Mouse (Mus musculus) natural killer cell, adult 2 months (primary cell): Measurements from ENCODE around the gene Caskin1.

ENCODE experiments used
- DNase-seq, 2 experiments: peaks; one replicate each; pipeline ENCODE4 v3.0.0; 2022; ENCODE audit warnings: low spot score in 2 of 2

Gene Caskin1

GRCm38 (mm10) chr17:24470701-24471527 lies 17.5 kb upstream of the Caskin1 start:
- DNase-seq: no peak

GRCm38 (mm10) chr17:24472512-24472911 lies 15.9 kb upstream of the Caskin1 start:
- DNase-seq: no peak

- DNase-seq: no peak
Measured at GRCm38 (mm10) chr17:24473612-24474275, 14.7 kb upstream of the Caskin1 start, which contains the start of gene Bricd5. Gene Bricd5 (plus strand): TSS chr17:24473884.

DNA sequence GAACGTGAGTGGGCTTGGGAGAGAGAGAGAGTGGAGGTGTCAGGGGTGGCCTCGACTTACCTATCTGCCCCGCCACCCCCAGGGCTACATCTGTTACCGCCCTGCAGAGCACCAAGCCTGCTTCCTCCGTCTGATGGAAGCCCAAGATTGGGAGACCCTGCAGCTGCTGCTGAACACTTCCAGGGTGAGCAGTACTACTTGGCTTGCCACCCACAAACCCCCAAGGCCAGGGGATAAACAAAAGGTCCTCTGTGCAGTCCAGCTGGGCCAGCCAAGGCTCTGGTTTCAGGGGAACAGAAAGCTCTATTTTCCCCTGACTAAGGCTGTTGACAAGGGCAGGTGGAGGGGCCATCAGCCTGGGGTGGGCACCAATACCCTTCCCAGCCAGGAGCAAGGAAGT lies 13.8 kb upstream of the Caskin1 start:
- no peak for DNase-seq

DNA sequence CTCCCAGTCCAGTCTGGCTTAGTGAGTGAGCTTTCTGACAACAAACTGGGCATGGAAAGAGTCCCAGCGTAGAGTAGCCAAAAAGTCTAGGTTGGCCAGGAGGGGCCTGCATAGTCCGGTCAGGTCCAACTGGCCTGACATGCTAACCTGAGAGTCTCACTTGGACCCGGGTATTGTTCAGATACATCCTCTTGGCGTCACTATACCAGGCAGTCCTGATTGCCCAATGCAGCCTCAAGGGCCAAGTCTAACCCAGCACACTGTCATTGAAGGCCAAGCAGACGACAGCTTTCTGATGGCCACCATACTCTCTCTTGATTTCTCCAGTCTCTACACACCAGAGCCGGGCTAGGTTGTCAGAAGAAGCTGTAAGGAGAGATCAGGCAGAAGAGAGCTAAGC lies 12.8 kb upstream of the Caskin1 start:
- DNase-seq: no peak

DNA sequence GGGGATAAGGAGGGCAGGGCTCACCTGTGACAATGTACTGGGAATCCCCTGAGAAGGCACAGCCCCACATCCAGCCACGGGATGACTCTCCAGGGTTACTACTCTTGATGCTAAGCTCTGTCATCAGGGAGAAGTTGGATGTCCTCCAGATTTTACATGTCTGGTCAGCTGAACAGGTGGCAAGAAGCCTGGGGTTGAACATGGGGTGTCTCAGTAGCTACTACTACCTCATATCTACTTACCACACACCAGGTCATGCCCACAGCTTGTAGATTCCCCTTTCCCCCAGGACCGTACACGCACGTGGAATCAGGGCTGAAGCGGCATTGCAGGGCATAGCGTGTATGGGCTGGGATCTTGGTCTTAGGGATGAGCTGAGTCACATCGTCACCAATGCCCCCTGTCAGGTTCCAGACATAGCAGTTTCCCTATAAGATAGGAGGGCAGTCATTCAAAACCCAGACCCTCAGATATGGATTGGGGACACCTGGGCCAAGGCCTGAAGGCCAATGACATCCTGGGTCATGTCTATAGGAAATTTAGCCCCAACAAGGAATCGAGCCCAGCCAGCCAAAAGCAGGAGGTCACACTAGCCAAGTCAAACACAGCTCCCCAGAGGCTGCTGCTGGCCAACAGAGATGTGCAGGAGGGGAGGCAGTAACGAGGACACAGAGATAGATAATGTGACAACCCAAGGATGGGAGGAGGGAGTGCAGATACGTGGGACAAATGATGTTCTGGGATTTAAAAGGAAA lies 12.2 kb upstream of the Caskin1 start:
- no peak for DNase-seq

GRCm38 (mm10) chr17:24477053-24477984 lies 11.1 kb upstream of the Caskin1 start:
- DNase-seq: no peak

DNA sequence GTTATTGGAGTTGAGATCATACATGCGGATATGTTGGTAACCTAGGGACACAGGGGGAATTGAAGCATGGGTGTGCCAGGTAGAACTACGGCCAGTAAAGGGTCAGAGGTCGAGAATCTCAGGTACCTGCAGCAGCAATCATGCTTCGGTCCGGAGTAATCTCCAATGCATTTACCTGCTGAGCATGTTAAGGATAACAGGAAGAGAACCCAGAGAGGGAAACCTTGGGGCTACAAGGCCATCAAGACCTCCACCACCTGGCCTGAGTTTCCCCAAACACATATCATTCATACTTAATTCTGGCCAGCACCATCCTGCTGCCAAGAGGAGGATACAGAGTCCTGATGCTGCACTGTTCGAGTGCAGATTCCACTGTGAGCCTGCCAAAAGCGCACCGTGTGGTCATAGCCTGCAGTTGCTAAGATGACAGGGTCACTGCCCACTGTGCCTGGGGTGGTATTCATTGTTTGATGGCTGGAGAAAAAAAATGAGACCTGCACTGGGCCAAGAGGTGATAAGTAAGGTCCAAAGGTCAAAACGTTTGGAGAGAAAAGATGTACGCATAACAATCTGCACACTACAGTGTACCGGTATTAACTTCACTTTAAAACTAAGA lies 10.3 kb upstream of the Caskin1 start:
- DNase-seq: no peak

DNA sequence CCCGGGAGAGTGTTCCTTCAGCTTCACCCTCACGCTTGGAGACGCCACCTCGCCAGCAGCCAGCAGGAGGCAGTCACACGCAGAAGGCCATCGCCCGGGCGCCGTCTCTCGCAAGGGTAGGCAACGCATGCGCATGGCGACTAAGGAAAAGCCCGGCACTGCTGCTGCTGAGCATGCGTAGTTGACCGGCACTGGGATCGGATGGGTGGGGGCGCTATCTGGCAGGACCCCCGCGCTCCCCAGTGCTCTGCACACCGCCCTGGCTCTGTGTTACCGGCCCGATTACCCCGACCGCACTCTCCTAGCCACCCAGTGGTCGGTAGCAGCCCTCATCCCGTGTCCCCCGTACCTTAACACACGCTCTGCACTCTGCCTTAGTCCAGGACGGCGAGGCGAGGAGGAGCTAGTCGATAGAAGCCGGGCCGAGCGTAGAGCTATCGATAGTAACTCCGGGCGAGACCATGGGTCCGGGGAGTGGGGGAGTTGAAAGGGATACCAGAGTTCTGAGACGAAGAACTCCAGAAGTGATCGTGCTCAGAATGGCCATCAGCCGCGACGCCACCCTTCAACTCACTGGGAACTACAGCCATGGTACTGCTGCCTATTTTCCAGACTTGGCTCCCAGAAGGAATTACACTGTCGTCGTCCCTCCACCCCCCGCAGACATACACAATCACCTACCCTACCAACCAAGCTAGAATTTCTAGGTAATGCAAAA lies 9.6 kb upstream of the Caskin1 start, which contains the start of gene Mlst8:
TSS of gene Mlst8 (minus strand) at position 416 of the 718 bp plus-strand sequence.
- peak; percentile 96 to 97 for DNase-seq

DNA sequence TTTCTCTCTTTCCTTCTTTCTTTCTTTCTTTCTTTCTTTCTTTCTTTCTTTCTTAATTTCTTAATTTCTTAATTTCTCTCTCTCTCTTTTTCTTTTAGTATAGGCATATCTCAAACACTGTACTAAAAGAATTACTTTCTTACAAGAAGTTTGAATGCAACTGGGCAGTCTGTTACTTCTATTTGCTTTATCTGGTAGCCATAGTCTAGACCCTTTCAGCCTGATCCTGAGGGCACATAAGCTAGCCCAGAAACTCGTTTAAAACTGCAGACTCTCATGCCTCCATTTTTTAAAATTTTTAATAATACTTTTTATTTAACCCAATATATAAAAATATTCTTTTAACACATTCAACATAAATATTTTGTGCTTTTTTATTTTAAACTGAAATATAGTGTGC lies 9.0 kb upstream of the Caskin1 start:
- no peak for DNase-seq

DNA sequence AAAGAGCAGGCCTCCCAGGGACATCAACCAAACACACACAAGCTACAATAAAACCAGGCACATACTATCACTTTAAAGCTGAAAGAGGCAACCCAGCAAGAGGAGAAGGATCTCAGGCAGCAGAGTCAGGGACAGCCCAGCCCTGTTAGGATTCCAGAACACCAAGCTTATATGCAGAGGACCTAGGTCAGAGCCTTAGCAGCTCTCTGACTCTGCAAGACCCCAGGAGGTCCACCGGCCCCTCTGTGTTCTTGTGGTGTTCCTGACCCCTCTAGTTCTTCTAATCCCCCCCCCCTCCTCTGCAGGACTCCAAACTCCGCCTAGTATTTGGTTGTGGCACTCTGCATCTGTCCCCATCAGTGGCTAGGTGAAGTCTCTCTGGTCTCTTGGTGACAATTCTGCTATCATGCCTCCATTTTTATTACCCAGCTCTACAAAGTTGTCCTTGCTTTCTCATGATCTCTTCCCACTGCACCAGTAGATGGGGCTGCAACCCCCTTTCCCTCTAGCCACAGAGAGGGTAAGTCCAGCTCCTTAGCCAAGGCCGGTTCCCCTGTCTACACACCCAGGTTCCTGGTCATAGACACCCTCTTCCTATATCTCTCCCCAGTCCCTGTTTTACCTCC lies 8.1 kb upstream of the Caskin1 start:
- no peak for DNase-seq

- DNase-seq: no peak
Measured at GRCm38 (mm10) chr17:24481027-24481815, 7.2 kb upstream of the Caskin1 start.

GRCm38 (mm10) chr17:24483495-24483894 lies 4.9 kb upstream of the Caskin1 start:
- no peak for DNase-seq

DNA sequence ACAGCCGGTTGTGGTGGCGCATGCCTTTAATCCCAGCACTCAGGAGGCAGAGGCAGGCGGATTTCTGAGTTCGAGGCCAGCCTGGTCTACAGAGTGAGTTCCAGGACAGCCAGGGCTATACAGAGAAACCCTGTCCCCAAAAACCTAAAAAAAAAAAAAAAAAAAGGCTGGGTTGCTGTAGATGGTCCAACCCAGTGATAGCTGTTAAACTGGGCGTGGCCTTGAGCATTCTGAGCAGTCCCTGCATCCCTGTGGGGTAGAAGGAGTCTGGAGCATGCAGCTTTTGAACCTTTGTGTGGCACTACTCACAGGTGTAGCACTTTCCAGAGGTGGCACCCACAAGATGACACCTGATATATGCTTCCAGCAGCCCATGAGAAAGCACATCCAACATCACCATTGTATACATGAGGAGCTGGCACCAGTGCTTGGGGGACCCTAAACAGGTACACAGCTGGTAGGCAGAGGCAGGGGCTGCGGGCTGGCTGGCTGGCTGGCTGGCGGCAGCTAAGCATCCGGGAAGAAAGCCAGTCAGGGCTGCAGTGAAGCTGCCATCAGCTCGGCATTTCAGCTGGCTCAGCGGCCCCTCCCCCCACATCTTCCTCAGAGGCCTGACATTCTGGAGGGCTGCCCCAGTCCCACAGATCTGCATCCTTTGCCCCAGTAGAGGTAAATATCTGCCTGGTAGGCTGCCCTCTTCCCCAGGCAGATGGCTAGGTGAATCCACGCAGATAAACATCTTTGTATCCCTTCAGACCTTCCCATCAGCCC lies 3.1 kb upstream of the Caskin1 start:
- DNase-seq: no peak

GRCm38 (mm10) chr17:24488662-24489264 lies 362 bp downstream of the Caskin1 start:
- no peak for DNase-seq

GRCm38 (mm10) chr17:24489265-24490030 lies 1.0 kb downstream of the Caskin1 start:
- no peak for DNase-seq

DNA sequence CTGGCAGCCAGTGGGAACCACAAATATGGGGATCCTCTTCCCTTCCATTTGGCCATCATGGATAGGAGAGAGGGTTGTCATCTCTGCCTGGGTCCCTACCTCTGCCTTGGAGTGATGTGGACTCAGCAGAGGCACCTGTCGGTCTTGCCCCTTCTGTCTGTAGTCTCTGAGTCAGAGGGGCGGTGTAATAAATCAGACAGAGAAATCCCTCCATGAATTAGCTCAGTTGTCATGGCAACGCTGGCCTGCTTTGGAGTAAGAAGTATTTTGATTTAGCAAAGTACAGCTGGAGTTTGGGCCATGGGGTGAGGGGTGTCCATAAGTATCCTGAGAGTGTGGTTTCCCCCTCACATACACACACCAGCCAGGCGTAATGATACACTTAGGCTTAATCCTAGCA lies 2.0 kb downstream of the Caskin1 start:
- no peak for DNase-seq
